Mouse (Mus musculus) ES-E14 (cell line): ENCODE measurements around the gene Sept9. TPM values are rescaled to one million over a fixed set of nuclear protein-coding genes. Genes with fewer than 3 reads are reported as not detected.

Experiments used
- DNase-seq: peaks from one replicate; pipeline ENCODE4 v3.0.0-alpha.2; 2013; ENCODE audit warnings: low read depth, low spot score
- H3K27ac ChIP-seq: 2 replicates; pipeline ENCODE4 v1.5.1; 2012; ENCODE audit warnings: low read depth, mild to moderate bottlenecking, low read length, moderate library complexity, mixed read lengths; ENCODE audit not compliant: poor library complexity, insufficient read depth, severe bottlenecking
- H3K36me3 ChIP-seq: 2 replicates; pipeline ENCODE4 v1.6.1; 2012; ENCODE audit warnings: mild to moderate bottlenecking, low read length, moderate library complexity, mixed read lengths; ENCODE audit not compliant: control insufficient read depth, poor library complexity, insufficient read depth, severe bottlenecking
- H3K4me1 ChIP-seq, 2 experiments: fragments of 150-350 bp in 1 of 2; sonication (generic) in 1 of 2; 2 replicates each; pipeline ENCODE4 v1.6.1; 2012; ENCODE audit warnings: low read length in 2 of 2, mild to moderate bottlenecking in 1 of 2, mixed read lengths in 1 of 2; ENCODE audit not compliant: control insufficient read depth in 2 of 2, insufficient read depth in 2 of 2, poor library complexity in 1 of 2
- H3K4me3 ChIP-seq, 2 experiments: fragments of 150-350 bp in 1 of 2; sonication (generic) in 1 of 2; 2 replicates each; pipeline ENCODE4 v1.5.1; 2012; ENCODE audit warnings: low read length in 2 of 2, low read depth in 1 of 2, mild to moderate bottlenecking in 1 of 2, mixed read lengths in 1 of 2; ENCODE audit not compliant: insufficient read depth in 1 of 2, poor library complexity in 1 of 2, severe bottlenecking in 1 of 2
- H3K9ac ChIP-seq: 2 replicates; pipeline ENCODE4 v1.6.1; 2012; ENCODE audit warnings: low read depth, mild to moderate bottlenecking, low read length, mixed read lengths; ENCODE audit not compliant: poor library complexity, insufficient read depth, severe bottlenecking
- H3K9me3 ChIP-seq: fragments of 150-350 bp; sonication (generic); 2 replicates; pipeline ENCODE4 v1.6.1; 2012; ENCODE audit warnings: low read depth, mild to moderate bottlenecking, low read length; ENCODE audit not compliant: control insufficient read depth, insufficient read depth
- CHD2 ChIP-seq: IDR thresholded peaks from 2 replicates; pipeline ENCODE4 v1.6.1; 2014; ENCODE audit warnings: mild to moderate bottlenecking, low read depth, low read length, inconsistent platforms
- HCFC1 ChIP-seq: IDR thresholded peaks from 2 replicates; pipeline ENCODE4 v1.6.1; 2012; ENCODE audit warnings: low read length, inconsistent platforms, borderline replicate concordance; ENCODE audit not compliant: insufficient read depth
- MAFK ChIP-seq: IDR thresholded peaks from 2 replicates; pipeline ENCODE4 v1.6.1; 2014; ENCODE audit warnings: mild to moderate bottlenecking, low read depth, low read length, inconsistent platforms; ENCODE audit not compliant: insufficient read depth
- ZC3H11A ChIP-seq: IDR thresholded peaks from 2 replicates; pipeline ENCODE4 v1.6.1; 2012; ENCODE audit warnings: low read depth, mild to moderate bottlenecking, inconsistent platforms, low read length, borderline replicate concordance
- ZNF384 ChIP-seq: IDR thresholded peaks from 2 replicates; pipeline ENCODE4 v1.6.1; 2012; ENCODE audit warnings: low read depth, low read length, inconsistent platforms
- in situ Hi-C, 2 experiments: fragments of 600-800 bp; cut with MboI; formaldehyde crosslinking; loops; one replicate each; pipeline ENCODE4 v1.15.1; 2025; ENCODE audit warnings: low sequenced_read_pairs in 2 of 2, inconsistent platforms in 1 of 2; ENCODE audit not compliant: unreplicated experiment in 2 of 2
- total RNA-seq: library from RNA; depleted of rRNA; stranded (reverse); fragments of 300-350 nt; gene quantifications from 2 replicates; pipeline ENCODE4 v1.2.3, GENCODE M21; 2012

Gene Sept9
- total RNA-seq, 1 experiment = 65.7 TPM

DNA sequence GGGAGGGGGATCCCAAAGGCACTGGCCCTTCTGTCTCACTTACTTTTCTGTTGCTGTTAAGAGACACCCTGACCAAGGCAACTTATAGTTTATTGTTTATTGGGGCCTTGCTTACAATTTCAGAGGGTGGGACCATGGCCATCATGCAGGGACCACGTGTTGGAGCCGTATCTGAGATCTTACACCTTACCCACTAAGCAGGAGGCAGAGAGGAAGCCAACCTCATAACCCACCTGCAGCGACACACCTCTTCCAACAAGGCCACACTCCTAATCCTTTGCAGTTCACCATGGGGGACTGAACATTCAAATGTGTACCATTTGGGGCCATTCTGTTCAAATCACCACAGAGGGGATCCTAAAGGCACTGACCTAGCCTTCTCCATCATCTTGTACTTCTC is 46.4 kb downstream of the Sept9 start:
- in situ Hi-C loops = no loop called here
- H3K27ac ChIP-seq = no peak overlapping the region

GRCm38 (mm10) chr11:117246286-117246685 is 46.8 kb downstream of the Sept9 start:
- Histone ChIP-seq H3K27ac (no peak overlapping the region), H3K4me1 (peaks cover 0 to 11% of the 10 kb centered on the region in 2 experiments; a peak in 1 of 4 replicates), H3K9ac (no peak overlapping the region), H3K4me3 (no peak overlapping the region), H3K36me3 (no peaks in the 10 kb centered on the region), H3K9me3 (no peaks in the 10 kb centered on the region)
- in situ Hi-C loops = no loop called here
- TF ChIP-seq ZNF384 = no peak
- TF ChIP-seq ZC3H11A = no peak
- DNase-seq = no peak

More for the DNA sequence above, 46.4 kb downstream of the Sept9 start:
- no peak for DNase-seq
- Histone ChIP-seq H3K4me3 (no peak overlapping the region), H3K9me3 (no peaks in the 10 kb centered on the region), H3K9ac (no peak overlapping the region), H3K4me1 (peaks cover 0 to 11% of the 10 kb centered on the region in 2 experiments; a peak in 1 of 4 replicates), H3K36me3 (no peaks in the 10 kb centered on the region)
- TF ChIP-seq CHD2 = no peak
- no peak for TF ChIP-seq HCFC1

DNA sequence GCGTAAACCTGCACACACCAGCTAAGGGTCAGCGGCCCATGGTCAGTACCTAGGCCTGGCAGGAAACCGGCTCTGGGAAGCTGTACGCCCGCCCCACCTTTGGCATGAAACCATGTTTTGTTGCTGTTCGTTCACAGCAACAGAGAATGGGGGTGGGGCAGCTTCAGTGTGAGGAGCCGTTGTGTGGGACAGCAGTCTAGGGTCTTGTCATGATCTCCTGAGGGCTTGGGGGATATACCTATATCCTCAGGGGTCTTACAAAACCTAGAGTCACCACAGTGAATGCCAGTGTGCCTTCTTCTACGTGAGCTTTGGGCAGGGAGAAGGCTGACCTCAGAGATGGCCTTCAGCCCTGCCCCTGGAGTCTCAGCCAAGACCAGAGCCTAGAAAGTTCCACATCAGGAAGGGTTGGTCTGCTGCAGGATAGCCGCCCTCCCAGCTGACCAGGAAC is 47.5 kb downstream of the Sept9 start:
- Histone ChIP-seq H3K36me3 (no peaks in the 10 kb centered on the region), H3K9me3 (no peaks in the 10 kb centered on the region), H3K4me1 (peaks cover 0 to 16% of the 10 kb centered on the region in 2 experiments; a peak in 1 of 4 replicates), H3K4me3 (no peak overlapping the region), H3K27ac (no peak overlapping the region), H3K9ac (no peak overlapping the region)
- in situ Hi-C loops = no loop called here
- TF ChIP-seq HCFC1 = no peak
- no peak for TF ChIP-seq MAFK
- TF ChIP-seq CHD2 = no peak
- TF ChIP-seq ZC3H11A = no peak
- TF ChIP-seq ZNF384 = no peak
- DNase-seq = no peak

DNA sequence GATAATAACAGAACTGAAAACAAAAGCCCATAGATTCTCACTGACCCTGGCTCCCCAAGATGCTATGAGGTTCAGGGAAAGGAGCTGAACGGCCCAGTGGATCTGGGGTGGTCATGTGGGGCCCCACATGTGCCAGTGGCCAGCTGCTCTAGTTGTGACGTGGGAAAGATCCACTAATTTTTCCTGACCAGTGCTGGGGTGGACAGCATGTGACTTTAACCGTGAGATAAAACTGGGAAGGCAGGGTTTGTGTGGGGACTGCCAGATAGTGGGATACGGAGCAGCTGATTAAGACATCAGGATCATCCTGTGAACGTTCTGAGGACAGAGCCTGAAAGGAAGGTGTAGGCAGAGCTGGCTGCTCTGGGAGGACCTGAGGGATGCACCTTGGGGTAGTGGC is 48.1 kb downstream of the Sept9 start:
- H3K36me3 ChIP-seq = no peaks in the 10 kb centered on the region
- TF ChIP-seq CHD2 = no peak
- TF ChIP-seq HCFC1 = no peak
- no peak for TF ChIP-seq ZC3H11A
- no peak for TF ChIP-seq MAFK
- TF ChIP-seq ZNF384 = no peak
- H3K4me3 ChIP-seq = no peak overlapping the region
- DNase-seq = no peak
- in situ Hi-C loops = no loop called here
- H3K9me3 ChIP-seq = no peaks in the 10 kb centered on the region
- peaks cover 0 to 16% of the 10 kb centered on the region in 2 experiments; a peak in 1 of 4 replicates for H3K4me1 ChIP-seq
- H3K9ac ChIP-seq = no peak overlapping the region
- no peak overlapping the region for H3K27ac ChIP-seq

DNA sequence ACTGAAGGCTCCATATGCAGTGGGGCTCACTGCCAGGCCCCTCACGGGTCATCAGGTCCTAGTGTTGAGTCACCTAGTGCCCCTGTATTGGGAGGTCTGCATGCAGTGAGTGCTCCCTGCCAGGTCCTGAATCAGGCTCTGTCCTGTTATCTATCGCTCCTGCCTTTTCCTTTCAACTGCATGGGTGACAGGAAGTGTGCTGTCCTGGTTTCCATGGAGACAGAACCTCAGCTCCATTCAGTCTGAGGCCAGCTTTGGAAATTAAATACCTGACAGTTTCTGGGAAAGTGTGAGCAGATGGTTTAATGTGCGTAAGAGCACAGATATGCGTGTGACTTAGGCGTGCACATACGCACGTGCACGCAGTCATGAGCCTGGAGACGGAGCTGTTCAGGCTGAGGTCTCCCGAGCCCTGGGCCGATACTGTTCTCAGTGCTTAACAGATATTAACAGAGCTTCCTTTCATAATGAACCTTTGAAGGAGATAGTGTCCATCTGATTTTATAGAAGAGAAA is 49.3 kb downstream of the Sept9 start:
- no peaks in the 10 kb centered on the region for H3K9me3 ChIP-seq
- TF ChIP-seq ZC3H11A = no peak
- no peak for TF ChIP-seq ZNF384
- TF ChIP-seq CHD2 = no peak
- no peak for TF ChIP-seq MAFK
- no peak overlapping the region for H3K27ac ChIP-seq
- no peak for DNase-seq
- no peaks in the 10 kb centered on the region for H3K36me3 ChIP-seq
- H3K9ac ChIP-seq = no peak overlapping the region
- in situ Hi-C loops = no loop called here
- H3K4me1 ChIP-seq = peaks cover 2 to 18% of the 10 kb centered on the region in 2 experiments; a peak in 1 of 4 replicates
- H3K4me3 ChIP-seq = no peak overlapping the region
